Mouse (Mus musculus): Measurements from ENCODE around the gene Spryd3.

The Spryd3 gene

DNA sequence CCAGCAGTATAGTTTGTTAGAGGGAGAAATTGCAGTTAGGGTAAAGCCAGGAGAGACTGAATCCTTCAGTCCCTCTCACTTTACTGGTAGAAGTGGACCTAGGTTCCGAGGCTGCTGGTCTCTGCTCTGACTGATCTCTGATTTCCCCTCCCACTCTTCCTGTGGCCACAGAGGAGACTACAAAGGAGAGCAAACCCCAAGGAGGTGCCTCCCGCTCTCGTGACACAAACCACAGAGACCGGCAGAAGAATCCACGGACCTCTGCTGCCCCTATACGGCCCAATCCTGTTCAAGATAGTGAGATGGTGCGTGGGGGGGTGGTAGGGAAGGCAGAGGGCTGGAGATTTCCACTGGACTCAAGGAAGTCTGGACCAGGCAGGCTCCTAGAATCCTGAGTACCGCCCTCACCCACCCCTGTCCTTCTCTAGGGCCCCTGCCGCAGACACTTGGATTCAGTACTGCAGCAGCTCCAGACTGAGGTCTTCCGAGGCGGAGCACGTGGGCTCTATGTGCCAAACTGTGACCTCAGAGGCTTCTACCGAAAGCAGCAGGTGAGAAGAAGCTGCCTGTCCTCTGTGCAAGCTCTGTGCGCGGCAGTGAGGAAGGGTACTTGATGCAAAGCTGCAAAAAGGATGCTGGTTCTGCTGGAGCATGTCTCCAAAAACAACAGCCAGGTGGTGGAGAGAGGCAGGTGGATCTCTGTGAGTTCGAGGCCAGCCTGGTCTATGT is 11.8 kb upstream of the Spryd3 start:
- in situ Hi-C loops (cut with MseI, MboI), result no loop called here

GRCm38 (mm10) chr15:102146882-102147281 is 10.8 kb upstream of the Spryd3 start:
- in situ Hi-C loops (cut with MseI, MboI), result no loop called here

DNA sequence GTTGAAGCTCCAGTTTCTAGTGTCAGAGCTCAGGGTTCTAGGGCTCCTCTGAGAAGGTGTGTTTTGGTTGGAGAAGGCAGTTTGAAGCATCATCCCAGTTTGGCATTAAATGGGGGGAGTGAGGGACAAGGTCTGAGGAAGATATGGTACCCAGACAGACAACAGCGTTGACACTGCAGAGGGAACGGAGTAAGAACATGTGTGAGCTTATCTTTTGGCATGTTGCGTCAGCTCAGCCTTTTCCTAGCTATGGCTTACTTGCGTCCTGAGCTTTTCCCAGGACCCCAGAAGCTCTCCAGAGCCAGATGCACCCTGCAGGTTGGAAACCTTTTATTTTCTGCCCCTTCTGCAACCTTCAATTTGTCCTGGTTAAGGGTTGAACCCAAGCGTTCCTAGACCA is 10.1 kb upstream of the Spryd3 start:
- in situ Hi-C loops (cut with MseI, MboI), result no loop called here

- in situ Hi-C loops (cut with MseI, MboI), result no loop called here
Observed at GRCm38 (mm10) chr15:102145330-102145729, 9.3 kb upstream of the Spryd3 start.

DNA sequence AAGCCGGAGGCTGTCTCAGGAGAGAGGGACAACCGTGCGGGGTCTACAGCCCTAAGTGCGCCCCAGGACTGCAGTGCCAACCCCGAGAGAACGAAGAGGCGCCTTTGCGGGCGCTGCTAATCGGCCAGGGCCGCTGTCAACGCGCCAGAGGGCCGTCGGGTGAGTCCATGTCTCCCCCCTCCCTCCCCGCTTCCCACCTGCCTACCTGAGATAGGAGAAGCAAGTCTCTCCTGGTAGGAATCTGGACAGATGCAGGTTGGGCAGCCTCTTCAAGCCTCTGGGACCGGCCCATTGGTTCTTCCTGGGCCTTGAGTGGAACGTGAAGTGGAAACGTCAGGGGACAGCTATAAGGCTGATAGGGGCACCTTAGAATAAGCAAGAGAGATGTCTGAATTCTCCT is 8.7 kb upstream of the Spryd3 start:
- in situ Hi-C loops (cut with MseI, MboI), result no loop called here

- in situ Hi-C loops (cut with MseI, MboI), result no loop called here
Observed at GRCm38 (mm10) chr15:102144274-102144711, 8.3 kb upstream of the Spryd3 start, which contains the start of gene Igfbp6. Gene Igfbp6 (plus strand): TSS chr15:102144362.

DNA sequence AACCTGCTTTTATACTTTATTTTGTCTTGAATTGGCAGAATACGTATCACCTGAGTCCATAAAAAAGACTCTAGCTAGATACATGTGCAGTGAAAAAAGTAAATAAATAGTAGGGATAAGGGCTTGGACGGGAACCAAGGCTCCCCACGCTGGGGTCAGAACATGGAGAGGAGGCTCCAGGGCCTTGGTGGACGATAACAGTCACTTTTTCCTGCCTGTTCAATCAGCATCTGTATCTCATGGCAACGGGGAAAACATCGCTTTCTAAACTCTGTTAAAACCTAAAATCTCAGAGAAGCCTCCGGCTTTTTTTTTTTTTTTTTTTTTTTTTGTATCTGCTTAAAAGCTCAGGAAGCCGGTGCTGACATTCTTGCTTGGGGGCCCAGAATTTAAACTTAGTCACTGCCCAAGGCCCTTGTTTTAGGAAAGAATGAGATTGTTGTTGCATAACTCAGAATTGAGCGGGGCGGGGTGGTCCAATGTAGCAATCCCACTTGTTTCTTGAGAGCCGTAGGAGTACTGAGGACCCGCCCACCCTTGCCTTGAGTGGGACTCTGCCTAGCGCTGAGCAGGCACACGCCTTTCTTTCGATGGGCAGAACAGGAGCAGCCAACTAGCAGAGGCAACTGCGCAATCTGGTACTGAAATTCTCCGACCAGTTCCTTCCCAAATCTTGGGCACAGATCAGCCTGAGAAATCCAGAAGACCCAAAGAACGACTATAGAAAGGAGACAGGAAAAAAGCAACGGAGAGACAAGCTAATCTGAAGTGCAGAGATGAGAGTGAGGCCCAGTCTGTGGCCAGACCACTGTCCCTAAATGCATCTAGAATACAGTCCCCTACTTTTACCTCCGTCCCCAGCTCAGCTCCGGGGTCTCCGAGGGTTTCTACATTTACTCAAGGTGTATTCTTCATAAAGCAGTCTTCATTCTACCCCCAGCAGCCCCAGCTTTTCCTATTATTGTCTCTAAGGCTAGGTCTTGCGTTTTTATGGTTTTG is 7.2 kb upstream of the Spryd3 start:
- in situ Hi-C loops (cut with MseI, MboI), result no loop called here

- in situ Hi-C loops (cut with MseI, MboI), result no loop called here
Observed at GRCm38 (mm10) chr15:102141120-102141519, 5.1 kb upstream of the Spryd3 start.

DNA sequence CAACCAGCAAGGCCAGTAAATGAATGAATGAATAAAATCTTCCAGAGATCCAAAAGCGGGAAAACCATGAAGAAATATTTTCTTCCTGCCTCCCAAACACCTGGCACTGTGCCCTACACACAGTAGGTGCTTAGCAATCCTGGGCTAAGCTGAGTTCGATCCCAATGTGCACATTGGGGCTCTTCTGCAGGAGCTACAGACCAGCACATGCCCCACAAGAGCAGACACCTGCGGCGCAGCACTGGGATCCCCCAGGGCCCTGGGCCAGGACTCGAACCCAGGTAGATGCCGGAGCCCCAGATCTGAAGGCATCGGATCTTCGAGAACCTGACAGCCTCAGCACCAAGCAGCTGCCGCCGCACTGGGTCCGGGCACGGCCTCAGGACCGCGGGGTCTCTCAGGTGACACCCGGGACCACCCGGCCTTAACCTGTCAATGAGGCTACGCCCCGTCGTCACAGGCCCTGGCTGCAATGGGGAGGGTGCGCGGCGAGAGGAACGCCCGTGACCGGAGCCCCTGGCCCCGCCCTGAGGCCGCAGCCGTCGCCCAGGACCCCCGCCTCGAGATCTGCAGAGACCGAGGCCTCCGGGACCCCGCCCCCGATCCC is 409 bp downstream of the Spryd3 start:
- in situ Hi-C loops (cut with MseI, MboI), result no loop called here

DNA sequence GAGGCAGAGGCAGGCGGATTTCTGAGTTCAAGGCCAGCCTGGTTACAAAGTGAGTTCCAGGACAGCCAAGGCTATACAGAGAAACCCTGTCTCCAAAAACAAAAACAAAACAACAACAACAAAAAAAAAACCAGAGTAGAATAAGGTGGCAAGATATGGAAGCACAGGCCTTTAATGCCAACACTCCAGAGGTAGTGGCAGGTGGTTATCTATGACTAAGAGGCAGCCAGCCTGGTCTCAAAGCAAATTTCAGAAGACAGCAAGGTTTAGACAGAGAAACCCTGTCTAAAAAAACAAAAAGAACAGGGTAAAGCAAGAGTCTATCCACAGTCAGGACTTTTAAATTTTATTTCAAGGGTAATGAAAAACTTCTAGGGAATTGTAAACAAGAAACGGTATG is 1.3 kb downstream of the Spryd3 start:
- in situ Hi-C loops (cut with MseI, MboI), result no loop called here

DNA sequence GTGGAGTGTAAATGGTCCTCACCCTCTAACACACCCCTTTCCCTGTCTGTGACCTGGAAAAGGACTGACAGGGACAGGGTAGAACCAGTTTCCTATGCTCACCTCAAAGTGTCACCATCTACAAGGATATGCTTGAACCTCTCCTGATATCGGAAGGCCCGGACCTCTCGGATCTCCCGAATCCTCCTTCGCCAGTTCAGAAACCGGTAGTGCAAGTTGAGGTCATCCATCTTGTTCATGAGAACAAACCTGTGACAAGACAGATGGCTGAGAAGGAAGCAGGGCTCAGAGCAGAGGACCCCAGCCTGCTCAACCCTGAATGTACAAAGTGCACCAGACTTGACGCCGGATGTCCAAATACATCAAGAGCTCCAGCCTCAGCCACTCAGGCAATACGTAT is 2.7 kb downstream of the Spryd3 start:
- in situ Hi-C loops (cut with MseI, MboI), result no loop called here

DNA sequence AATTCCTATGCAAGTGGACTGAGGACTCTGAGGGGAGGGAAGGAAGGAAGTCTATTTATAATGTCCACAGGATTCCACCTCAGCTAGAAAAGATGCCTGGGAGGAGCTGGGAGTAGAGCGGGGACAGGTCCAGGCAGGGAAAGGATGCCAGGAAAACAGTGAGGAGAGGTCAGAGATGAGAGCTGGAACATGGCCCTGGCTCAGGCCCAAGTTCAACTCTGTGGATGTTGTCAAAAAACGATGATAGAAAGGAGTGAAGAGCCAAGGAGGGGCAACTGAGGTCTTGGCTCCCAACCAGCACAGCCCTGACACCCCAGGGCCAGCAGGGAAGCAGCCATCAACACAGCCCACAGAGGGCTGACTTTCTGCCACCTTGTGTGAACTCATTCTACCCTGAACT is 9.7 kb downstream of the Spryd3 start:
- in situ Hi-C loops (cut with MseI, MboI), result no loop called here

- in situ Hi-C loops (cut with MseI, MboI), result no loop called here
Observed at GRCm38 (mm10) chr15:102120530-102120929, 15.5 kb downstream of the Spryd3 start.

- in situ Hi-C loops (cut with MseI, MboI), result no loop called here
Observed at GRCm38 (mm10) chr15:102119831-102120170, 16.2 kb downstream of the Spryd3 start.

DNA sequence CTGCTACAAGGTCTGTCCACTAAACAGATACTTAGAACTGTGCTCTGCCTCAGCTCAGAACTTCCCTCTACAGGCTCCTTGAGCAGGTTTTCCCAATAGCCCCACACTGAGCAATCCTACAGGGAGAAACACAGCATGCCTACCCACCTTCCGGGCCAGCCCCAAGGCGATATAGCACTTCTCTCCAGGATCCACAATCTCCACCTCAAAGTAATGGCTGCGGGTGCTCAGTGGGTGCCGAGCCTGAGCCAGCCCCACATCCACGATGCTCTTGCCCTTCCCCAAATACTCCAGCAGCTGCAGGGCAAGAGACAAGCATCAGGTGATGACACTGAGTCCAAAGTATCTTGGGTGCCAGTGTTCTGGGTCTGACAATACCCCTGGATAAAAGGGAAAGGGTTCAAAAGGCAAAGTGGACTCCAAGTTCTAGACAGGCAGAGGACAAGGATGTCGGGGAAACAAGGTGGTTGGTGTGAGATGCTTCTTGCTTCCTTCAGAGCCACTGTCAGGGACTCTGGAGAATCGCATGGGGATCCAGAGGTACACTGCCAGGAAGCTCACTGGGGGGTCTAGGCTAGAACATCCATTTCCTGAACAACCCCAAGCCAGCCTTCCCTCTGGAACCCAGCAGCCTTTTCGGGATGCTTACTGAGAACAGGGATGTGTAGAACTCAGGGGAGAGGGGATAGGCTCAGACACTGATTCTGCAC is 16.8 kb downstream of the Spryd3 start:
- in situ Hi-C loops (cut with MseI, MboI), result no loop called here

GRCm38 (mm10) chr15:102118591-102118990 is 17.4 kb downstream of the Spryd3 start:
- in situ Hi-C loops (cut with MseI, MboI), result no loop called here

DNA sequence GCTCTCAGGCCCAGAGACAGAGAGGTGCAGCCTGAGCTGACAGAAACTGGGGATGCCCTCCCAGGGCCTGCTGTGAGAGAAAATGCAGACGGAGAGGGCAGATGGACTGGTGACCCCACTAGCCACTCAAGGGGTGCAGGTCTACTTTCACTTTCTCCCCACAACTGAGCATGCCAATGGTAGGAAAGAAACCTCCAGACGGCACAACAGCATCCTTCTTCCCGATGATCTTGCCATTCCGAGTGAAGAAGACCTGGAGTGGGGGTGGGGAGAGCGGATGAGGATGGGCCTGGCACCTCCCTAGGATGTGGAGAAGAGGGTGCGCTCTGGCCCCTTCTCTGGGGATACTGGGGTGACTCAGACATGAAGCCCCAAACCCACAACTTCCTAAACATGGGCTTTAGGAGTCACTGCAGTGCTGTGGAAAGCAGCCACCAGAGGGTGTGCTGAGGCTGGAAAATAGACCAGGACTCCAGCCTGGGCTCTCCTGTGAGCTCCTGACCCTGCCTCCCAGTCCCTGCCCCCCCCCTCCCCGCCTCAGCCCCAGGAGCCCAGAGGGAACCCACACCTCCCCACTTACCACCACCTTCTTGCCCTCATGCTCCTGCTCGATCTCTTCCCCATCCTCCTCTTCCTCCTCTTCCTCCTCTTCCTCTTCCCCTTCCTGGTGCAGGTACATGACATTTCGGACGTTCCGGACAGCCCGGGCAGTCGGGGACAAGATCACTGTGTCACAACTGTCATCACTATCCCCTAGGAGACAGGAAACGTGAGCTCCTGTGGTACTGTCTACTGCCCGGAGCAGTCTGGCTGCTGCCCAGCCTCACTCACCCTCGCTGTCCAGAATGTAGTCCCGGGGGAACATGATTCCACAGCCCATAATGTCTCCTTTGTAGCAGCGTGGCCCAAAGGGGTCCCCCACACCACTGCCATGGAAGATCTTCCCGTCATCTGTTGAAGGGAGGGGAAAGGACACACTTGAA is 18.3 kb downstream of the Spryd3 start:
- in situ Hi-C loops (cut with MseI, MboI), result no loop called here

DNA sequence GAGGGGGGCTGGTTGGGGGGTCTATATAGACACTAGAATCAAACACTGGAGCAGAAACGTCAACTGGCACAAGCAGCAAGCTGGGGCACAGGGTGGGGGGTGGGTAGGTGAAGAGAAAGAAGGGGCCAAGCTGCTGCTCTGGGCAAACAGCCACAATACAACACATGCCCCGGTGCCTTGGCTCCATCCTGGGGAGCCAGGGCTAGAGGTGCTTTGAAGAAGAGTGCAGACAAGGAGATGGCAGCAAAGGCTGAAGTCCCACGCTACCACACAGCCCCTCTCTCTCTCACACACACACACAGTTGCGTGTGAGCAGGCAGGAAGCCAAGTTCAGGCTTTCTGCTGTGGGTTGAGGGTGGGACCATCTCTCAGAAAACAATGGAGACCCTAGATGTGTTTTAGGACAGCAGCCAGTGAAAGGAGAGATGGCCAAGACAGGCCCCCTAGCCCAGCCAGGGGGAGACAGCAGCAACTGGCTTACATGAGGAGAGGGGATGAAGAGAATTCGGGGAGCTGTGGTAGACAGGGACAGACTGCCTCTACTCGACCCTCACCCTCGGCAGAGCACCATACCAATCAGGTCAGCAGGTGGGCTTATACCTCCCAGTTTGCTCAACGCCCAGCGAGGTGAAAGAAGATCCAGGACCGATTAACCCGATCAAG is 19.1 kb downstream of the Spryd3 start:
- in situ Hi-C loops (cut with MseI, MboI), result no loop called here

GRCm38 (mm10) chr15:102115731-102116231 is 20.3 kb downstream of the Spryd3 start:
- in situ Hi-C loops (cut with MseI, MboI), result no loop called here
